Mouse (Mus musculus) gastrocnemius, postnatal 36 days (tissue): Measurements from ENCODE around the gene Dio1. TPM values are rescaled to one million over a fixed set of nuclear protein-coding genes. Genes with fewer than 3 reads are reported as not detected.

Experiments
- DNase-seq, 2 experiments: peaks; one replicate each; pipeline ENCODE4 v3.0.0; 2022
- intact Hi-C: fragments of 180-260 bp; cut with DNase I; formaldehyde crosslinking; loops from one replicate; pipeline ENCODE4 v1.15.1; 2025
- total RNA-seq, 2 experiments: library from RNA; stranded (reverse); gene quantifications; 2 replicates each; pipeline ENCODE4 v1.2.3; 2021

Gene Dio1
- total RNA-seq, 2 experiments from 2014 or later, result not detected

DNA sequence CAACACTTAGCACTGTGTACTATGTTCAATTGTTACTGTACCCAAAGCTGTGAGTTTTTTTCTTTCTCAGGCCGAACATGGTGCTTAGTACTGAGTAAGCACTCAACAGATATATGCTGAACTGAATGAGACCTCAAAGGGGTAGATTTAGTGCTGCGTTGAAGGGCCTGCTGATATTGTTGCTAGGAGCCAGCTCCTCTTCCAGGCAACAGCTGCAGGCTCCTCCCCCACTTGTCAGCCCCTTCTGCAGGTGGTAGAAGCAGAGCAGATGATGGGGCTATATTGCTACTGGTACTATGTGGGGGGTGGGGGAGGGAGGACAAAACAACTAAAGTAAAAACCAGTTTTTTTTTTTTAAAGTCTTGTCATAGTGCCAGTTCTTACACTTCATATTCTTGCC, 57.5 kb downstream of the Dio1 start:
- intact Hi-C loops, result no loop called here

GRCm38 (mm10) chr4:107248061-107248460, 58.9 kb downstream of the Dio1 start:
- no peak for DNase-seq
- intact Hi-C loops, result no loop called here

More for the DNA sequence above, 57.5 kb downstream of the Dio1 start:
- no peak for DNase-seq

DNA sequence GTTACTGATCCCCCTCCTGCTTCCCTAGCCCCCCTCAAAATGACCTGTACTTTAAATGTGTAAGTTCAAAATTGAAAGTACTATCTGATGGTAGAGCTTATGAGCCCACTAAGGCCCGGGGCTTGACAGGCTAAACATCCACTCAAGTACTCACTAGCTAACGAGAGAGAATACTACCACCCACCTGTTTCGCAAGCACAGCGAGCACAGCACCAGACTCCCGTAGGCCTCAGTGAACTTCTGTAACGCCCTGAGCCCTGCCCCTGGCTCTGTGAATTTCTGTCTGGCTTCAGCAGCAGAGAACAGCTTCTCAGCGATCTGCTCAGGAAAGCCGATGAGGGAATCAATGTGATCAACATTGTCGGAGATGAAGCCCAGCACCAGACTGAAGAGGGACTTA, 59.9 kb downstream of the Dio1 start:
- no peak for DNase-seq
- intact Hi-C loops, result no loop called here

- intact Hi-C loops, result no loop called here
- DNase-seq, result no peak
Measured at GRCm38 (mm10) chr4:107246040-107246439, 60.9 kb downstream of the Dio1 start.

DNA sequence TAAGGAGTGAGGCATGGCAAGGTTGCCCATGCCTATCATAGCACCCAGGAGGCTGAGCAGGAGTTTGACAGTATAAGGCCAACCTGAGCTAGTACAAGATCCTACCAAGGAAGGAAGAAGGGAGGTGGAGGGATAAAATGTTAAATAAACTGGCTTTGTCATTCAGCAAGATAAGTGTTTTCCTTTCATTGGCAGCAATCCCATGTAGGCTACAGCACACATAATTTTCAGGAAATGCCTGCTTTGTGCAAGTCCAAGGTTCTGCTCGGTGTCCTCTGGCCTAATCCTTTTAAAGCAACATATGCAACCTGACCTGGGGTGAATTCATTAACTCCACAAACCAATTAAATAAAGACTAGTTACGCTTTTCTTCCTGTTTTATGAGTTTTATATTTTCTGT, 61.6 kb downstream of the Dio1 start:
- intact Hi-C loops, result no loop called here
- no peak for DNase-seq

DNA sequence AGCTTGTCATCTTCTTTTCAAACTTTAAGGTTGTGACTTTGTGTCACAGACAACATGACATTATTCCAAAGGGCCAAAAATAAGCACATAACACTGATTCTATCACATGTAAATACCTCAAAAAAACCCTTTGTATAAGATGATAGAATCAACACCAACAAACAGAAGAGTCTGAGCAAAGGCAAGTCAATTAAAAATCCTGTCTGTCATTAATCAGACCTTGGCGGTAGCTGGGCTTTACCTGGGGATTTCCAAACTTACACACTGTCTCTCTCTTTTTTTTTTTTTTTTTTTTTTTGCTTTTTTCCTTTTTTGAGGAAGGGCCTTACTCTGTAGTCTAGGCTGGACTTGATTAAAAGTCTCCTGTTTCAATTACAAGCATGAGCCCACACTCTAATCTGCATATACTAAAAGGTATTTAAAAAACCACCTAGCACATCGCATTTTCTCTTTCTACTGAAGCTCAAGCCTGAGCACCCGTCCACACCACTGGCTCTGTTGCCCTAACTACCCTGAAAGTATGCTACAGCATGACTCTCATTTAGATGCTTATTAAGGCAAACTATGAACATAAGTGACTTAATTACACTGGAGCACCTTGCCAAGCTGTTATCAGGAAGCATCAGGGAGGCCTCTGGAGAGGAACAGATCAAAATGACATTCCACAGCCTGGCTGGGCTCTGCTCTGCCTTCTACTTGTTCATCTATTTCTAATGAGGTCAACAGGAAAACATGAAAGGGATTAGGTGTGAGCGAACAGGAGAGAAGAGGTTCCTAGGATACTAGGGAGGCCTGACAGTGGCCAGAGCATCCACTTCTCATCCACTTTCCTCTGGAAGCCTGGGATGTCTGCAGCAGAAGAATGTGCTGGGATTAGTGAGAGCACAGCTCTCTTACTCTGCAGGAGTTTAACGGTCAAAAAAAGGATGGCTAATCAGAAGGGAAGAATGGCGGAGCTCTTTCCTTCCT, 63.3 kb downstream of the Dio1 start:
- intact Hi-C loops, result no loop called here
- no peak for DNase-seq

Other genes starting within 250 kb of the Dio1 start
- gene Mrpl37, start 240.3 kb downstream of the Dio1 start, total RNA-seq, result 10 to 100 TPM; 89.9 to 90.5 TPM
- 10 to 100 TPM; 15.3 to 17.7 TPM for gene Cyb5rl, start 240.2 kb downstream of the Dio1 start, total RNA-seq
- not detected for gene Cdcp2, start 210.3 kb downstream of the Dio1 start, total RNA-seq
- gene Tmem59, start 128.8 kb downstream of the Dio1 start, total RNA-seq, result 10 to 100 TPM; 68.4 to 77.1 TPM
- 10 to 100 TPM in 1 of 2 experiments, 1 to 10 TPM in 1; 9.6 to 10.4 TPM for gene Tceanc2, start 128.1 kb downstream of the Dio1 start, total RNA-seq
- gene Ldlrad1, start 98.0 kb downstream of the Dio1 start, total RNA-seq, result not detected
- 1 to 10 TPM; 7.0 to 7.8 TPM for gene Lrrc42, start 53.6 kb downstream of the Dio1 start, total RNA-seq
- gene Hspb11, start 53.6 kb downstream of the Dio1 start, total RNA-seq, result 10 to 100 TPM; 10.4 to 10.6 TPM
- 1 to 10 TPM; 7.6 to 8.3 TPM for gene Yipf1, start 7.2 kb upstream of the Dio1 start, total RNA-seq
- 1 to 10 TPM; 7.4 to 9.1 TPM for gene Ndc1, start 60.6 kb upstream of the Dio1 start, total RNA-seq
- under 1 TPM; 0.20 to 0.23 TPM for gene Glis1, start 127.4 kb upstream of the Dio1 start, total RNA-seq